Mouse (Mus musculus) CD4-positive, CD25-positive, alpha-beta regulatory T cell, adult 4 months (primary cell): Measurements from ENCODE around the gene Parp9. TPM values are rescaled to one million over a fixed set of nuclear protein-coding genes. Genes with fewer than 3 reads are reported as not detected.
"Not testable (repeated sequence)": the region's sequence is repeated elsewhere in the genome, so short reads cannot be mapped to it uniquely, and the experiment has no call there.

Experiments
- ATAC-seq: one replicate; pipeline ENCODE4 v1.8.0; 2017
- polyA plus RNA-seq, 2 experiments: library from polyadenylated mRNA; unstranded; fragments of 100-300 nt; shearing (Covaris generic); gene quantifications; one replicate each; pipeline ENCODE4 v1.2.1; 2017

Gene Parp9
- polyA plus RNA-seq, 2 experiments from 2014 or later = 73.8 to 98.6 TPM

- not testable (repeated sequence) for ATAC-seq
Measured at GRCm38 (mm10) chr16:35998852-35999251, 60.6 kb downstream of the Parp9 start.

- ATAC-seq = peak; percentile 56
Measured at GRCm38 (mm10) chr16:36008396-36008795, 70.1 kb downstream of the Parp9 start.

- no peak for ATAC-seq
Measured at GRCm38 (mm10) chr16:36016335-36016734, 78.1 kb downstream of the Parp9 start.

Other genes with a start within 250 kb of the Parp9 start
- gene Dirc2, start 169.1 kb upstream of the Parp9 start, polyA plus RNA-seq = 1 to 10 TPM; 2.2 to 5.6 TPM
- 10 to 100 TPM; 35.1 to 36.3 TPM for gene Hspbap1, start 168.1 kb upstream of the Parp9 start, polyA plus RNA-seq
- 10 to 100 TPM; 47.4 to 58.6 TPM for gene Parp14, start 66.9 kb upstream of the Parp9 start, polyA plus RNA-seq
- gene Dtx3l, start 681 bp downstream of the Parp9 start, polyA plus RNA-seq = 10 to 100 TPM; 60.4 to 61.4 TPM
- gene Kpna1, start 40.3 kb downstream of the Parp9 start, polyA plus RNA-seq = 10 to 100 TPM; 42.1 to 46.4 TPM
- 1 to 10 TPM; 4.4 to 8.5 TPM for gene Wdr5b, start 102.7 kb downstream of the Parp9 start, polyA plus RNA-seq
- 10 to 100 TPM; 71.7 to 98.7 TPM for gene Fam162a, start 133.1 kb downstream of the Parp9 start, polyA plus RNA-seq
- 10 to 100 TPM; 34.3 to 37.0 TPM for gene Ccdc58, start 133.2 kb downstream of the Parp9 start, polyA plus RNA-seq
- gene Csta1, start 192.8 kb downstream of the Parp9 start, polyA plus RNA-seq = not detected
- not detected for gene Stfa2l1, start 218.3 kb downstream of the Parp9 start, polyA plus RNA-seq
- not detected for gene Gm5483, start 245.7 kb downstream of the Parp9 start, polyA plus RNA-seq